Mouse (Mus musculus): Measurements from ENCODE around the gene Casp1. TPM values are rescaled to one million over a fixed set of nuclear protein-coding genes. Genes with fewer than 3 reads are reported as not detected.

The Casp1 gene
- 1 to 10 TPM; 1.5 to 3.6 (median 2.9) TPM for total RNA-seq (2022)

DNA sequence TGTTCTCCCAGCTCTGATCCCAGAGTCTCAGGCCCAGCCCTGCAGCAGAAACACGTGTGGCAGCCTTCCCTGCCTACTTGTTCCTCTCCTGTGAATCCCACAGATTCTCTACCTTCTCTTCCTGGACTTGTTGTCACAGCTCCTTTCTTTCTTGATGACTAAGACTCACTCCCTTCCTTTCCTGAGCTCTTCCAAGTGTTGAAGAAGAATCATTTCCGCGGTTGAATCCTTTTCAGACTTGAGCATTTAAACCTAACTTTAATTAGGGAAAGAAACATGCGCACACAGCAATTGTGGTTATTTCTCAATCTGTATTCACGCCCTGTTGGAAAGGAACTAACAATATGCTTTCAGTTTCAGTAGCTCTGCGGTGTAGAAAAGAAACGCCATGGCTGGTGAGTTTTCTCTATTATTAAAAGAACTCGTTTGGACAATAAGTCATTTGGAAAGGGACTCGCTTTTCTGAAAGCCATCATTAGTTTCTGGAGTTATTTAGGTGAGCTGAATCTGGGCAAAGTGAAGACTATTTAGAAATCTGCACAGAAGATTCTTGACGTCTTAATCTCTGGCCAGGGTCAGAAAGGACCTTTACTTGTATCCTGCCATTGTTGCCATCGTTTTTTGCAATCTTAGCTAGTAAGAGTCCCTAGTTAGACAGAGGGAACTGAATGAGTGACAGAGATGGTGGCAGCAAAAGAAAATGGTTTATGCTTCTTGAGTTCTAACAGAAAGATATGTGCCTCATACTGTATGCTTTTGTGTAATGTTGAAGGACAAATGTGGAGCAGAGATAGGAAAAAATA, at the start of gene Casp1:
Gene Casp1, plus strand, starts transcription at position 189 of the 803 bp plus-strand sequence.
- no peak for DNase-seq (ENCODE audit: low spot score in 2 of 2)

DNA sequence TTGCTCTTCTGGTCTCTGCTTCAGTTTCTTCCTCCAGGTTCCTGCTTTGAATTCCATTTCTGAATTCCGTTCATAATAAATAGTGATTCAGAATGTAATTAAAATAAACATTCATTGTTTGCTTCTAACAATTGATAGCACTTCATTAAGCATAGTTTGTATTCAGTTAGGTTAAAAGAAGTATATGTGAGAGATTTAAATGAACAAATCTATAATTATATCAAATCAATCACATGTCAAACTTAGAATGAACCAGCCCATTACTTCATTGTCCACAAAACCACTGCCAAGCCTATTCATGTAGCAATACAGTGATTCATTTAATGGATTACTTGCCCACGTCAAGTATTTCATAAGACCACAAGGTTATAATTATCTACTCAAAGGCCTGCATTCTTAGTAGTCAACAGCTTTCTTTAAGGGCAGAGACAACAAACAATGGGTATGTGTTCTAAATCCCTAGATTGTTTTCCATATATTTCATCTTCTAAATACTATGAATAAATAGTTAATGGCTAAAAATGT, 34.3 kb upstream of the Casp1 start:
- DNase-seq (ENCODE audit: low spot score in 2 of 2) = no peak

DNA sequence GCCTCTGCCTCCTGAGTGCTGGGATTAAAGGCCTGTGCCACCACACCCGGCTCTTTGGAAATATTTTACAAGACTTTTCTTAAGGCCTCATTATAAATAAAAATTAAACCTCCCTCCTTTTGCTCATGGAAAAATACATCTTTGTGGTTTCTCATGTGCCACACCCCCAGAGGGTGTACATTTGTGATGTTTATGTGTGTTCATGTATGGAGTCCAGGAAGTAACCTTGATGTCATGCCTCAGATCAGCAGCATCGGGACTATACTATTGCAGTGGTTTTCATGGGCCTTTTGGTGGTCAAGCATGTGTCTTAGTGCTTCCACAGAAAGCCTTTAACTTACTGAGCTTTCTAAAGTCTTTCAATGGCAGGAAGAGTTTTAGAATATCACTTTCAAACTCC, 28.0 kb upstream of the Casp1 start:
- DNase-seq (ENCODE audit: low spot score in 2 of 2) = no peak

DNA sequence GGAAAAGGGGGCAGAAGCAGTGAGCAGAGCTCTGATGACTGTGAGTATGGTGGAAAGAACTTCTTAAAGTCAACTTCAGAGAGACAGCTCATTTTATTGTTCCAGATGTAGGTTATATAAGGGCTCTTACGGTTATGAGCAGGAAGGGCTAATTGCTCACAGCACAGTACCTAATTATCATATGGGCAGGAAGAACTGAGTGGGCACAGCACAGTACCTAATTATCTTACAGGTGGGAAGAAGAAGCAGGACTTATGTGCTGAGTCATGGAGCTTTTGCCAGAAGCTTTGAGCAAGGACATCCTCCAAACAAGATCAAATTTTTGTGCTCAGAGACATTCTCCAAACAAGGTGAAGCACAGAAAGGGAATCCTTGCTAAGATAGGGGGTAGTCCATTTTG, 27.4 kb upstream of the Casp1 start:
- no peak for DNase-seq (ENCODE audit: low spot score in 2 of 2)

DNA sequence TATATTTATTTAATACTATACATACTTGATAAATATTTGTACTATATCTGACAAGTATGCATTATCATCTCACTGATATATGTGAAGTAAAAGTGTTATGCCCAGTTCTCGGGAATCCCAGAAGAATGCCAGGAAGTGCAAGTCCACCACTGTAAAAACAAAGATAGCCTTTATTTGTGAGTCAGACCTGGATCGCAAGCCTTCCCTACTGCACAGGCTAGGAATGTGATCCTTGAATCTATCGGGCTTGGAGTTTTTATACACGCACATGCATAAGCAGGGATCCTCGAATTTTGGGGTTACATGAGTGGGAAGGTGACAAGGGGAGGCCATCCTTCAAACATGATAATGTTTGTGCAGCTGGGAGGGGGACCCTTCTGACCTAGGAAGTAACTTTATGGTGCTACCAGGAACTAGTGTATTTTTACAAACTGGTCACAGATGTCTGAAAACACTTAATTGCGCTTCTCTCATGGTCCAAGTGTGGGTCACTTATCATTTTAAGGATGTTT, 26.9 kb upstream of the Casp1 start:
- DNase-seq (ENCODE audit: low spot score in 2 of 2) = no peak

DNA sequence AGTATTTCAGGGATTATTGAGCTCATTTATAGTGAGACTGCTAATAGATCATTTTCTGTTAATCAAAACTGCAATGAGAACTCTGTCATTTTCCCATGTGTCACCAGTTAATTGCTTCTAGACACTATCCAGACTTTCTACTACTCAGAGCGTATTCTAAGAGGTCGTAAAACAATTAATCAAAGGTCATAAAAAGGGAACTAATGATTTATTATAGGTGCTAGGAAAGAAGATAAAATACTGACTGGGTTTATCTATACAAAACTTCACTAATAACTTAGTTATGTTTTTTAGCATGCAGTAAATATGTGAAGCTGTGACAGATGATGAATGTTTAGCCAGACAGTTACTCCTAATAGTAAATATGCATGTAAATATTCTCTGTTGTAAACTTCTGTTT, 12.2 kb upstream of the Casp1 start:
- no peak for DNase-seq (ENCODE audit: low spot score in 2 of 2)

DNA sequence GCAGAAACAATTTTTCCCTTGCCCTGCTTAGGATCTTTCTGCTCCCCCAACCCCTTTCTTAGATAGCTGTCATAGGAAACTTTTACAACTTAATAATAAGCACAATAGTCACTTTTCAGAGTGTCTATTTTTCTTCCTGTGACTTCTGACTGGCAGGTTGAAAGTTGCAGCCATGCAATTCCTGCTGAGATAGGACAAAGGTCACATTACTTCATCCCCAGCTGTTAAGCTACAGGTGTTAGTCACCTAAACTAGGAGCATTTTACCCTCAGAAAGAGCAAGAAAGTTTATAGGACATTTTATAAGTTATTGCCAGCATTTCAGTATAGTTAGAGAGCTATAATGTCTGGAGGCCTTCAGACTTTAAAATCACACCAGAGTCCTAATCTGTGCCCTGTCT, 11.7 kb upstream of the Casp1 start:
- no peak for DNase-seq (ENCODE audit: low spot score in 2 of 2)

DNA sequence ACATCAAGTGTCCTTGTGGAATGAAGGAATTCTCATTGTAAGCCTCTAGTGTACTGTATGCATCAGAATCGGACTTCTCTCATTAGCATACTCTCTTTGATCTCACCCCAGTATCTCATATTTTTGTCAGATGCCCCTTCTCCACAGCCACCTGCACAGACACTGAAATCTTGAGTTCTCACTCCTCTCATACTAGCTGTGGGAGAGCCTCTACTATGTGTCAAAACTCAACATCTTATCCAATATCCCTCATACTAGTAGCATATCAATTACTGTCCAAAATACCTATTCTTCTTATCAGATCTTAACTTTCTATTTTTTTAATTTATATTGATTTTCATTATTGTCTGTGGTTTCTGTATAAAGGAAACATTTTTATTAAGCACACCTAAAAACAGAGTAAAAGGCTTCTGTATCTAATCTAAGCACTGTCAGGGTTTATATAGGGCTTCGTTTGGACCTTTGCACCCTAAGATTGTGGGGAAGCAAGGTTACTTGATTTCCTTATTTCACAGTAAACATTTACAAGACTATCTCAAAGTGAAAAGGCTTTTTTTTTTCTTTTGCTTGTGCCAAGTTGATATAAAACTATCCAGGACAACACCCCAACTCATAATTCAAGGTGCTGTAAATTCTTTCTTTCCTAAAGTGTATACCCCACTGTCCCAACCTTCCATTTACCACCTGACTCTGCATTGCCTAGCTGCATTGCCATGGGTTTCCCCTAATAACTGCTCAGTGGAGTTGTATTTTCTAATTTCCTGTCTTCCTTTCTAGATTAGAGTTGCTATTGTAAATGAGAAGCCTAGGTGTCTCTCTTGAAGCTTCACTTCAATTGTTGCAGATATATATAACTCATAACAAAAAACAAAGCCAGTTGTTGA, 1.7 kb upstream of the Casp1 start:
- DNase-seq (ENCODE audit: low spot score in 2 of 2) = no peak

DNA sequence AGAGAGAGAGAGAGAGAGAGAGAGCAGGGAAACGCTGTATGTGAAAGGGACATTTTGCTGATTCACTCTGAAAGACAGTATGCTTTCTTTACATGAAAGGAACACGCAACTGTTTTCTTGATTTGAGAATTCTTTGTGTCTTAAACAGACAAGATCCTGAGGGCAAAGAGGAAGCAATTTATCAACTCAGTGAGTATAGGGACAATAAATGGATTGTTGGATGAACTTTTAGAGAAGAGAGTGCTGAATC, 740 bp downstream of the Casp1 start:
- DNase-seq (ENCODE audit: low spot score in 2 of 2) = no peak

DNA sequence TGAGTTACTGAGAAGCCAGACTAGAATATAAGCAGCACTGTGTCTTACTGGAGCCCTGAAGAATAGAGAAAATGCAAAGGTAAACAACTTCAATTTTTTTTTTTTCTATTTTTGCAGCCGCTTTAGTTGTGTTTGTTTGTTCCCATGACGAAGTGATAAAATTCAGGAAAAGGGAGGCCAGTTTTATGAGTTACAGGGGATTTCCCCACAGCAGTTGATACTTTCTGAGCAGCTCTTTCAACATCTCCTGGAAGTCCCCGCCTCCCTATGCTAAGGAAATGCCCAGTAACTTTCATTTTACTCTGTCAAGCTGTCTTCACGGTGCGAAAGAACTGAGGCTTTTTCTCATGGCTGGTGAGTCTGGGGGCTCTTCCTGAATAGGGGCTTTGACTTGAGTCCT, 10.2 kb downstream of the Casp1 start, which contains the start of gene Casp4:
Gene Casp4, plus strand, starts transcription at position 268 of the 400 bp plus-strand sequence.
- DNase-seq (ENCODE audit: low spot score in 2 of 2) = no peak

DNA sequence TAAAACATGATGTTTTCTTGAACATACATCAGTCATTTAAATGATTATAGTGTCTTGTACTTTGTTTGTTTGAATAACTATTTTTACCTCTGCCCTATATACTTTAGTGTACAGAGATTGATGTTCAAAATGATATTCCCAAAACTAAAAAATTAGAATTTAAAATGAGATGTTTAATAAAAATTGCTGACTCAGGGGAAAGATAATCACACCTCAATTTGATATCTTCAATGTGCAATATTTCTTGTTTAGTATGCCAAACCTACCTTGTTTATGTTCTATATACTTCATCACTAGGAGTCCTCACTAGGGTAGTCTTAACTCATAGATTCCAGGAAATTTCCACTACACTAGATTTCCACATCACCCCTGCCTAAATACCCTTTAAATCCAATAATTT, 11.8 kb downstream of the Casp1 start:
- DNase-seq (ENCODE audit: low spot score in 2 of 2) = no peak

DNA sequence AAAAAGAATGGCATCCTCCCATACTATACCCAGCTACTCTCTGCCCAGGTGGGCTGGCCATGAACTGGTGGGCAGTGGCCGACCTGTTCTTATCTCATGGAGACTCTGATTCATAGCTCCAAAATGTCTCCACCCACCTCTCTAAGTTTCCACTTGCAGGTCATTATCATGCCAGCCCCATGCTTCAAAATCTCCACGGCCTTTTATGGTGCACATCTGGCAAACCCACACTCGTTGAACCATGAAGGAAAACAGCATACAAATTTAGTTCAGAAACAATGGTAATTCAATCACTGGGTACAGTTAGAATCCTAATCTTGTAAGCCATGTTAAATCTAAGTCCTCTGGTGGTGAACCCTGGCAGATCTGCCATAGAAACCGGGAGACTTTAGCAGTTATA, 13.1 kb downstream of the Casp1 start:
- DNase-seq (ENCODE audit: low spot score in 2 of 2) = no peak

DNA sequence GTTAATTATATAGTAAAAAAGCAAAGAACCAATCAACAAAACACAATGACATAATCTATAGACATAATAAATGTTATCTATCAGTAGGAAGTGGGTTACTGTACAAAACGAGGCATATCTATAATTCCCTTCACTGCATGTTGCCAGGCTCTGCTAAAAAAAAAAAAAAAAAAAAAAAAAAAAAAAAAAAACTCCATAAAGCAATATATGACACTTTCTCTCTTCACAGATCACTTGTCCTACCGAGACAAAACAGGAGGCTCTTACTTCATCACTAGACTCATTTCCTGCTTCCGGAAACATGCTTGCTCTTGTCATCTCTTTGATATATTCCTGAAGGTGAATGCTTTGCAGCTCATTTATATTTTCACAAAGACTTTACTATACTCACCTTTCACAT, 29.9 kb downstream of the Casp1 start:
- no peak for DNase-seq (ENCODE audit: low spot score in 2 of 2)

DNA sequence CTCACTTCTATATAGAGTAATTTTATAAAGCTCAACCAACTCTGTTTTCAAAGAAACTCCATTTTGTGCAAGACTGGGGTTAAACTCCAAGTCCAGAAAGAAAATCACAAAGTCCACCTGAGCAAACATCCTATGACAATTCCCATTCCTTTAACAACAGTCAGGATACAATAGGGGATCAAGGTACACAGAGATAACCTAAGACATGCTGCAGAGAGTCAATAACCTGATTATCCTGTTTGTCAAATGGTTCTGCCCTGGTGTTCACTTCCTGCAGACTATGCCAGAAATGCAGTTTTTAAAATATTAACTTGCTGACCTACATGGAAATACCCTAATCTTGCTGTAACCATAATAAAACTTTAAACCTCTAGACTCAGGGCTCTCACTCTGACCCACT, 34.1 kb downstream of the Casp1 start:
- no peak for DNase-seq (ENCODE audit: low spot score in 2 of 2)

DNA sequence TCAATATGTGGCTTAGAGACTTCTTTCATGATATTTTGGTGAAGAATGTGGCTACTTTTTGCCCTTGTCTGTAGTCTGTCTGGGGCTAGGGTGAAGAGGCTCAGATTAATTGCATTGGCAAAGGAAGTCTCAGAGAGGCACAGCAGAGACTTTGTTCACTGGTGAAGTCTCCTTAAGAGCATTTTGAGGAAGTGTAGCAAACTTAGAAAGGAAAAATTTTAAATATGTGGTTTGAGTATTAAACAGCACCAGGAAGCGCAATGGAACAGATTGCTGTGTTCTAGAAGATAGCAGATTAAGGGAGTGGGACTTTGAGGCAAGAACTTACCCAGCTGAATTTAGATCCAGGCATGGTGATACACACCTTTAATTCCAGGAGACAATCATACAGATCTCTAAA, 35.1 kb downstream of the Casp1 start:
- DNase-seq (ENCODE audit: low spot score in 2 of 2) = no peak

DNA sequence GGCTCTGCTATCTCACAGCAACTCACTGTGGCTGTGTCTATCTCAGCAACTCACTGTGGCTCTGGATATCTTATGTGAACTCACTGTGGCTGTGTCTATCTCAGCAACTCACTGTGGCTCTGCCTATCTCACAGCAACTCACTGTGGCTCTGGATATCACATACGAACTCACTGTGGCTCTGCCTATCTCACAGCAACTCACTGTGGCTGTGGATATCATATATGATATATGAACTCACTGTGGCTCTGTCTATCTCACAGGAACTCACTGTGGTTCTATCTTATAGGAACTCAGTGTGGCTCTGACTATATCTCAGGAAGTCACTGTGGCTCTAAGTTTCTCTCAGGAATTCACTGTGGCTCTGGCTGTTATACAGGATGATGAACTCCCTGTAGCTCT, 44.8 kb downstream of the Casp1 start:
- DNase-seq (ENCODE audit: low spot score in 2 of 2) = no peak

DNA sequence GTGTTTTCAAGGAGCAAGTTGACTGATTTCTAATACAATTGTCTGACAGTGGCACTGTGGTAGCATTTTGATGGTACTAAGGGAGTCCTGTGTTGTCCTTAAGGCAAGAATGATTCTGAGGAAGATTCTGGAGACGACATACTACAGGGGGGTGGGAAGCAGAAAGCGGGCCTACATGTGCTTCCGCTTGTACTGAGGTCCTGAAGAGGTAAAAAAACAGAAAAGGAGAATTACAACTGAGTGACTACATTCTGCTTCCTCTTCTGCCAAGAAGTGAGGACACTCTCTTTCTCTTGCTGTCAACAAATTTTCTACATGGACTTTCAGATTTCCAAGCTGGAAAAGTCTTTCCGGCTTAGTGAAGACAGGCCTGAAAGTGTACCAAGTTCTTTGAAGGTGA, 45.8 kb downstream of the Casp1 start:
- DNase-seq (ENCODE audit: low spot score in 2 of 2) = no peak

DNA sequence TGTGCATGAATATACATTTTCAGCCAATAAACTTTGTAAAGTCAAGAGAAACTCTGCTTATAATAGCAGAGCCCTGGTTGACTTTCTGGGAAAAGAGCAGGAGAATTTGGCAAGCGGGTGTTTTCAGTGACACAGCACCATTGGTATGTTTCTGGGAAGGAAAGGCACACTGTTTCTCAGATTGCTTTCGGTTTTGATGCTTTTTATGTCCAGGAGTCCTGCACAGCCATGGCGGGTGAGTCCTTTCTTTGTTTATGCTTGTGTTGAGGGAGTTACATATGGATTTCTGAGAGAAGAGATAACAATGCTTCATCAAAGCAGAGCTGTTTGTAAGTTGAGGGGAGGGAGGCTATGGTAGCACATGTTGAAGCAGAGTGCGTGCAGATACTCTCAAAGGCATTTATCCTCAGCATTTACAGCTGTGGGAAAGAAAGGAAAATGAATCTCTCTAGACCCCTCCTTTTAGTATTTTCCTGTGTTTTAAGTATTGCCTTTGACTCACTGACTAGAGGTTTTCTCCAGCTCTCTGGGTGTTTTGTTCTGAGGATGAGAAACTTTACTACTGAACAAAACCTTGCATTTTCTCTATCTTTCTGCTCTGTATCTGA, 47.1 kb downstream of the Casp1 start, which contains the start of gene Casp12:
Gene Casp12, plus strand, starts transcription at position 140 of the 608 bp plus-strand sequence.
- DNase-seq (ENCODE audit: low spot score in 2 of 2) = no peak

DNA sequence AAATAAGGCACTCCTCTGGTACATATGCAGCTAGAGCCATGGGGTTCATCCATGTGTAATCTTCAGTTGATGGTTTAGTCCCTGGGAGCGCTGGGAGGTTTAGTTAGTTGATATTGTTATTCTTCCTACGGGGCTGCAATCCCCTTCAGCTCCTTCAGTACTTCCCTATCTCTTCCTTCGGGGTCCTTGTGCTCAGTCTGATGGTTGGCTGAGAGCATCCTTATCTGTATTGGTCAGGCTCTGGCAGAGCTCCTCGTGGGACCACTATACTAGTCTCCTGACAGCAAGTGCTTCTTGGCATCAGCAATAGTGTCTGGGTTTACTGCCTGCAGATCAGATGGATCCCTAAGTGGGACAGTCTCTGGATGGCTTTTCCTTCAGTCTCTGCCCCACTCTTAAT, 49.1 kb downstream of the Casp1 start:
- DNase-seq (ENCODE audit: low spot score in 2 of 2) = no peak

DNA sequence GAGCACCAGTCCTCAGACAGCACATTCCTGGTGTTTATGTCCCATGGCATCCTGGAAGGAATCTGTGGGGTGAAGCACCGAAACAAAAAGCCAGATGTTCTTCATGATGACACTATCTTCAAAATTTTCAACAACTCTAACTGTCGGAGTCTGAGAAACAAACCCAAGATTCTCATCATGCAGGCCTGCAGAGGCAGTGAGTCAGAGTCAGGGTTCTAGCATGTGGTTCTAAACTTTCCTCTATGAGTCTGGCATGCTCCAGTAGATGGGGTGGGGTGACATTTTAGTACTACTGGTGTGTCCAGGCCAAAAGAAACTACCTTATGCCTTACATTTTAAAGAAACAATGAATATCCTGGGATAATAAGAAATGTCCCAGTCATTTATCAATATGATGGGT, 55.4 kb downstream of the Casp1 start:
- DNase-seq (ENCODE audit: low spot score in 2 of 2) = no peak

DNA sequence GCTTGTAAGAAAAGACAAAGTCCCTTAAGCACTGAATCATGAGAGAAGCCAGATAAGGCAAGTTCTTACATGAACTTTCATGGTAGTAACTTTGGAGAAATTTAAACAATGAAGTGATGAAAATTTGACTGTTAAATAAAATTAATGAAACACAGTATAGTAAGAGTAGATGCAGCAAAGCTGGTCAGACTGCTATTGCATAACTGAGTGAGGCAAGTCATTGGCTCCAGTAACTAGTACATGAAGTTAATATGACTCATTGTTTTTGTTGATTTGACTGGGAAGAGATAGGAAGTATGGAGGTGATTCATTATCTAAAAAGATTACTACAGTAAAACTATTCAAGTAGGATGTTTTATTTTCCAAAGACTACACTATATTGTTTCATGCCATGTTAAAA, 58.5 kb downstream of the Casp1 start:
- no peak for DNase-seq (ENCODE audit: low spot score in 2 of 2)
